Mouse (Mus musculus) embryonic facial prominence, embryonic 11.5 days (tissue): Measurements from ENCODE around the gene Map3k9. TPM values are rescaled to one million over a fixed set of nuclear protein-coding genes. Genes with fewer than 3 reads are reported as not detected.
A peak's percentile ranks its signal among the peaks of the same experiment; 100 is the strongest.

Source experiments
- ATAC-seq: fragments of 200-750 bp; cut with Nextera tagmentation; replicated peaks from 2 replicates; pipeline ENCODE4 v1.8.0; 2017; ENCODE audit warnings: low read depth; ENCODE audit not compliant: insufficient number of reproducible peaks, low FRiP score, low TSS enrichment
- DNase-seq: peaks from one replicate; pipeline ENCODE4 v3.0.0-alpha.2; 2015; ENCODE audit warnings: low spot score
- H3K27ac ChIP-seq: fragments of 300-500 bp; sonication (generic); replicated peaks from 2 replicates; pipeline ENCODE4 v1.5.1; 2014; ENCODE audit warnings: mild to moderate bottlenecking, low read depth, low read length, control low read depth
- H3K27me3 ChIP-seq: fragments of 300-500 bp; sonication (generic); 2 replicates; pipeline ENCODE4 v1.6.1; 2014; ENCODE audit warnings: mild to moderate bottlenecking, low read length, moderate library complexity, mixed read lengths; ENCODE audit not compliant: control insufficient read depth, insufficient read depth
- H3K36me3 ChIP-seq: fragments of 300-500 bp; sonication (generic); replicated peaks from 2 replicates; pipeline ENCODE4 v1.6.1; 2014; ENCODE audit warnings: low read depth, mild to moderate bottlenecking, low read length, moderate library complexity, mixed read lengths; ENCODE audit not compliant: control insufficient read depth, insufficient read depth
- H3K4me1 ChIP-seq: fragments of 300-500 bp; sonication (generic); 2 replicates; pipeline ENCODE4 v1.6.1; 2014; ENCODE audit warnings: low read length, mixed read lengths; ENCODE audit not compliant: control insufficient read depth, insufficient read depth
- H3K4me2 ChIP-seq: fragments of 300-500 bp; sonication (generic); 2 replicates; pipeline ENCODE4 v1.6.1; 2014; ENCODE audit warnings: low read depth, mild to moderate bottlenecking, control low read depth, low read length, moderate library complexity
- H3K4me3 ChIP-seq: fragments of 300-500 bp; sonication (generic); 2 replicates; pipeline ENCODE4 v1.5.1; 2014; ENCODE audit warnings: low read depth, low read length, control low read depth
- H3K9ac ChIP-seq: fragments of 300-500 bp; sonication (generic); replicated peaks from 2 replicates; pipeline ENCODE4 v1.6.1; 2014; ENCODE audit warnings: mild to moderate bottlenecking, control low read depth, low read length
- H3K9me3 ChIP-seq: fragments of 300-500 bp; sonication (generic); replicated peaks from 2 replicates; pipeline ENCODE4 v1.6.1; 2016; ENCODE audit warnings: mild to moderate bottlenecking, low read length, inconsistent platforms, mixed read lengths; ENCODE audit not compliant: control insufficient read depth
- WGBS: fragments of 180-500 bp; shearing (Covaris S2); extraction: QIAGEN DNeasy Blood & Tissue Kit; methylation state at CpG from one replicate; pipeline ENCODE4 v1.1.7; 2014; 5-methylcytosine and 5-hydroxymethylcytosine counted together
- polyA plus RNA-seq: library from polyadenylated mRNA; unstranded; fragments of >200 nt; fragmentation: Nextera tagmentation; extraction: Ambion mirVana; gene quantifications from 2 replicates; pipeline ENCODE4 v1.2.1, GENCODE M21; 2014

Map3k9 gene
- polyA plus RNA-seq, 1 experiment from 2014 or later: 1.4 TPM

DNA sequence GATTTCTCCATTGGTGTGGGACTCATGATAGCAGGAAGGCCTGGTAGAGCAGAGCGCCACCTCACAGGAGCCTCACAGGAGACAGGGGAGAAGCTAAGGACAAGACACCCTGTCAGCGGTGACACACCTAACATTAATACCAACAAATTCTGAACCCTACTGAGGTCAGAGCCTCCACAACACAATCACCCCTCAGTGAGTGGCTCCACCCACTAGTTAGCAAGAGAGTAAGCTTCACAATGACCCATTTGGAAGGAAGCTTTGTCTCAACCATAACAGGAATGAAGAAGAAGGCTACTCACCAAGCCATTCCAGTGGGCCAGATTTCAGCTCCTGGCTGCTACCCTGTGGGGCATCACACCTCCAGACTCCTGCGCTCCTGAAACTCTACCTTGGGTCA lies 22.0 kb upstream of the Map3k9 start:
- no peak overlapping the region for H3K27ac ChIP-seq
- ATAC-seq (no peak), DNase-seq (no peak)
- H3K36me3 ChIP-seq: no peaks in the 10 kb centered on the region
- 93% methylated on average over 3 of the region's 3 CpGs for WGBS
- H3K9me3 ChIP-seq: no peaks in the 10 kb centered on the region
- H3K4me3 ChIP-seq: no peak overlapping the region
- no peak overlapping the region for H3K4me2 ChIP-seq
- H3K4me1 ChIP-seq: no peaks in the 10 kb centered on the region
- no peak overlapping the region for H3K9ac ChIP-seq
- H3K27me3 ChIP-seq: no peaks in the 10 kb centered on the region

DNA sequence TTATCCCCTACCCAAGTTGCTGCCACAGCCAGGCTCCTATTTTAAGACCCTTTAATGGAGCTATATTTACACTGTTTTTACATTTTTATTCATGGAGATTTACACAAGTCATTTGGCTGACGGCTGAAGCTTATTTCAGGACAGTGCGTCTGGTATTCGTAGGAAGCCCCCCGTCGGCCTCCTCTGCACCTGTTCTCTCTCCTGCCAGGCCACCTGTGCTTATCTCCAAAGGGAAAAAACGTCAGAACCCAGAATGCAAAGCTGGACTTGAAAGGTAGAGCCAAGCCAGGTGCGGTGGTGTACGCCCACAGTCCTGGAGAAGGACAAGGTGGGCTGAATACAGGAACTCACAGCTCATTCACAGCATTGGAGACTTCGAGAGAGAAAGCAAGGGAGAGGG lies 20.2 kb upstream of the Map3k9 start:
- H3K9me3 ChIP-seq: no peaks in the 10 kb centered on the region
- WGBS: 83% methylated on average over 9 of the region's 9 CpGs
- H3K36me3 ChIP-seq: no peaks in the 10 kb centered on the region
- no peaks in the 10 kb centered on the region for H3K27me3 ChIP-seq
- no peak overlapping the region for H3K4me2 ChIP-seq
- no peak for ATAC-seq
- DNase-seq: no peak
- H3K4me3 ChIP-seq: no peak overlapping the region
- H3K9ac ChIP-seq: no peak overlapping the region
- no peaks in the 10 kb centered on the region for H3K4me1 ChIP-seq
- no peak overlapping the region for H3K27ac ChIP-seq

DNA sequence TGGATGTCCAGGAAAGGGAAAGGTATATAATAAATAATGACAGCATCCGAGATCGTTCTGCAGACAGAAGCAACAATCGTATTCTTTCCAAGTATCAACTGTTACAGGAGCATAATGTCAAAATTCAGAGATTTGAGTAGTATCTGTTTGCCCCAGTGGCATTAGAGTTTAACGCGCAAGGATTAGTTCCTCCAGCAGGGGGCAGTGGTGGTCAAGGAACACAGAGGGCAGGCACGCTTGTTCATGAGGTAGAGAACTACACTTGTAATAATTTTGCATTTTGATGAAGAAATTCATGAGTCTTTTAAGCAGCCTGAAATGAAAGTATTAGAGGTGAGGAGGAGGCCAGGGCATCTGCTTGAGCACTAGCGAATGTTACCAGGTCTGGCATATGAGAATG lies 15.6 kb upstream of the Map3k9 start:
- no peaks in the 10 kb centered on the region for H3K4me1 ChIP-seq
- no peaks in the 10 kb centered on the region for H3K27me3 ChIP-seq
- H3K4me3 ChIP-seq: no peak overlapping the region
- no peak for ATAC-seq
- 8% methylated on average over 7 of the region's 7 CpGs for WGBS
- no peak overlapping the region for H3K9ac ChIP-seq
- no peaks in the 10 kb centered on the region for H3K36me3 ChIP-seq
- H3K4me2 ChIP-seq: no peak overlapping the region
- DNase-seq: peak; percentile 87
- H3K9me3 ChIP-seq: no peaks in the 10 kb centered on the region
- H3K27ac ChIP-seq: no peak overlapping the region

DNA sequence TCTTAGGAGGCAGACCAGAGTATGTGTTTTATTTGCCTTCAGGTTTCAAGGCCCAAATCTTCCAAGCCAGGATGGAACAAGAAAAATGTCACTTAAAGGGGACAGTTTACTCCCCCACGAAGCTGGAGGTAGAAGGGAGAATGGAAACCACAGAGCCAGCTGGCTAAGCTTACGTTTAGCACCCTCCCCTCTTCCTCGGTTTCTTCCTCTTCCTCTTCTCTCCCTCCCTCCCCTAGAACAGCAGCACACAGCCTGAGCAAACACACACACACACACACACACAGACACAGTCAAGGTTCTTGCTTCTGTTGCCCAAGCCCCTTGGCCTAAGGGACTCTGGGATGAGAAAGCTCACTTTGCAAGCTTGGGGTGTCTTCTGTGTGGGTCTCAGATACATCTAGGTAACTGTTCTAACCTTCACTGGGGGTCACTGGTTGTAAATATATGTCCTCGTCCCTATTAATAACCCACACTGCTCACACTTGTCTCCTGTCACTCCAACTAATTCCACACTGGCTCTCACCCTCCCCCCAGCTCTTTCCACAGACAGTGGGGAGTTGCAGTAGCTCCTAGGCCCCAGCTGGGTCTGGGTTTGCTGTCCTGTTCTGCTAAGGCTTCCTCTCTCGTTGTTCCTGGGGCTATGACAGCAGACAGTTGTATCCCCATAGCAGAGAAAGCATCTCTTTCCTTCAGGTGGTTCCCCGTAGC lies 11.7 kb upstream of the Map3k9 start:
- Histone ChIP-seq H3K4me1 (no peaks in the 10 kb centered on the region), H3K27me3 (no peaks in the 10 kb centered on the region), H3K27ac (no peak overlapping the region), H3K4me3 (no peak overlapping the region), H3K9ac (0 out of 2 replicates have a peak overlapping the region, but pooled peaks have one; percentile 4), H3K4me2 (no peak overlapping the region), H3K36me3 (no peaks in the 10 kb centered on the region), H3K9me3 (no peaks in the 10 kb centered on the region)
- DNase-seq (no peak), ATAC-seq (no peak)
- 76% methylated on average over 6 of the region's 6 CpGs for WGBS

DNA sequence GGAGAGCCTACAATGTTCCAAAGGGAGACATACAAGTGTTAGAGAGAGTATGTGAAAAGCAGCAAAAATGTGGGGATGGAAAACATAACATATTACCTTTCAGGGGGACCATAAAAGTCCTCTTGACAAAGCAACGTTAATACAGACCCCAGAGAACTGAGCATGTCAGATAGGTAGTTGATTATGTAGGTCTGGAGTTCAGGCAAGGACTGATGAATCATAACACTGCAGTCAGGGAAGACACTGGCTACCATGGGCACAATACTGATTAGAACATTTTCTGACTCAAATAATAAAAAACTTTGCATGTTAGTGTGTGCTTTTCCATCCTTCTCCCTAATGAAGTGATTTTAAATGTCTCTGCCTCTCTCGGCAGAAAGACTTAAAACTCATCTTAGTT lies 8.5 kb upstream of the Map3k9 start:
- no peak for ATAC-seq
- Histone ChIP-seq H3K4me1 (no peaks in the 10 kb centered on the region), H3K27ac (no peak overlapping the region), H3K36me3 (no peaks in the 10 kb centered on the region), H3K9me3 (no peaks in the 10 kb centered on the region), H3K4me2 (no peak overlapping the region), H3K4me3 (no peak overlapping the region), H3K27me3 (no peaks in the 10 kb centered on the region), H3K9ac (no peak overlapping the region)
- WGBS: 63% methylated on average over 2 of the region's 2 CpGs
- DNase-seq: no peak

DNA sequence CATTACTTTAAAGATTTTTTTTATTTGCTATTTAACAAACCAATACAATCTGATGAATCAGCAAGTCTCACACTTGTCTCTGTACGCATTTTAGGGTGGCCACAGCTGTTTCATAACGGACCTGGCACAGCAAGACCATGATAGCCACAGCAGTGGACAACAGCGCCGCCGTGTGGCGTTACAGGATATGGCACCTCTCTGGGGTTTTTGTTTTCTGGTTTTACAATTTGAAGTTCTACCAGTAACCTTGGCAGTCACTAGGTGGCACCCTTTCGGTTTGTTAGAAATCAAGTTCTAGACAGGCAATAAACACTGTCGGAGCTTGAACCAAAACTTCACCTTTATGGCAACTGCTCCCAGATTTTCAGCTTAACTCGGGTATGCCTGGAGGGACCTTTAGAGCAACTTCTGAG lies 7.7 kb upstream of the Map3k9 start:
- WGBS: 6% methylated on average over 9 of the region's 9 CpGs
- H3K27ac ChIP-seq: no peak overlapping the region
- ATAC-seq: no peak
- no peaks in the 10 kb centered on the region for H3K9me3 ChIP-seq
- H3K4me2 ChIP-seq: no peak overlapping the region
- no peaks in the 10 kb centered on the region for H3K4me1 ChIP-seq
- no peaks in the 10 kb centered on the region for H3K36me3 ChIP-seq
- no peak overlapping the region for H3K4me3 ChIP-seq
- no peaks in the 10 kb centered on the region for H3K27me3 ChIP-seq
- DNase-seq: peak; percentile 94
- H3K9ac ChIP-seq: no peak overlapping the region

DNA sequence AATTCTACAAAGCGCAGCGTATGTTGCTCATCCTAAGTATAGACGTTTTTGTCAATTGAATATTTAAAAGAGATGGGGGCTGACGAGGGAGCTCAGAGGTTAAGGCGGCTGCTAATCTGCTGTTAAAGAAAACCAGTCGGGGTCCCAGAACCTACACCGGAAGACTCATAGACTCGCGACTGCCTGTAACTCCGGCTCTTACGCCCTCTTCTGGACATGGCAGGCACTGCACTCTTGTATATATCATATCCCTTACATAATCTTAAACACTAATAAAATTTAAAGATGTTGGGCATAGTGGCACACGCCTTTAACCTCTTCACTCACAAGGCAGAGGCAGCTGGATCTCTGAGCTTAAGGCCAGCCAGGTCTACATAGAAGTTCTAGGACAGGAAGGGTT lies 6.3 kb upstream of the Map3k9 start:
- WGBS: 50% methylated on average over 12 of the region's 12 CpGs
- Histone ChIP-seq H3K4me2 (no peak overlapping the region), H3K27ac (no peak overlapping the region), H3K4me1 (no peaks in the 10 kb centered on the region), H3K9me3 (no peaks in the 10 kb centered on the region), H3K36me3 (no peaks in the 10 kb centered on the region), H3K9ac (no peak overlapping the region), H3K27me3 (no peaks in the 10 kb centered on the region), H3K4me3 (no peak overlapping the region)
- DNase-seq: no peak
- no peak for ATAC-seq

DNA sequence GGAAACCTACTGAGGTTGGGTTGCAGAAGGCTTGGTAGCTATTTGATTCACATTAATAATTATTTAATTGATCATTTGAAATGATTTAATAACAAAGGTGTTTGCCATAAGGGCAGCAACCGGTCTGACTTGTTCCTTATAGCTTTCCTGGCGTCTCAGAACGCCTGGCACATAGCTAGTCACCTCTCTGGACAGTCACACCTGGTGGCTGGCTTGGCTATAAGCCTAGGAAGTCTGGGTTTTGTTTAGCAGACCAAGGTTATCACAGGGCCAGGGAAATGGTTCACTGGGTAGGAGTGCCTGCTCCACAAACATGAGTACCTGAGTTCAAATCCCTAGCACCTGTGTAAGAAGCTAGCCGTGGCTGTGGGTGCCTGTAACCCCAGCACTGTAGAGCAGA lies 2.3 kb upstream of the Map3k9 start:
- no peak overlapping the region for H3K4me3 ChIP-seq
- H3K9me3 ChIP-seq: no peaks in the 10 kb centered on the region
- H3K4me1 ChIP-seq: no peaks in the 10 kb centered on the region; the same call in none of the 2 replicates
- ATAC-seq (no peak), DNase-seq (no peak)
- 80% methylated on average over 4 of the region's 4 CpGs for WGBS
- peaks cover 17% of the 10 kb centered on the region for H3K27me3 ChIP-seq
- H3K4me2 ChIP-seq: no peak overlapping the region
- H3K36me3 ChIP-seq: no peaks in the 10 kb centered on the region
- no peak overlapping the region for H3K27ac ChIP-seq
- no peak overlapping the region for H3K9ac ChIP-seq
